Mouse (Mus musculus) heart, embryonic 16.5 days (tissue): ENCODE measurements around the gene Fhl3. TPM values are rescaled to one million over a fixed set of nuclear protein-coding genes. Genes with fewer than 3 reads are reported as not detected.
"Not testable (repeated sequence)": the region's sequence is repeated elsewhere in the genome, so short reads cannot be mapped to it uniquely, and the experiment has no call there.

ENCODE experiments used
- ATAC-seq: fragments of 200-750 bp; cut with Nextera tagmentation; replicated peaks from 2 replicates; pipeline ENCODE4 v1.8.0; 2017; ENCODE audit warnings: moderate number of reproducible peaks; ENCODE audit not compliant: insufficient read depth, low FRiP score; ENCODE audit errors: extremely low read depth
- H3K27ac ChIP-seq: fragments of 300-500 bp; sonication (generic); 2 replicates; pipeline ENCODE4 v1.5.1; 2014; ENCODE audit warnings: mild to moderate bottlenecking, low read length, control low read depth, moderate library complexity
- H3K27me3 ChIP-seq: fragments of 300-500 bp; sonication (generic); 2 replicates; pipeline ENCODE4 v1.6.1; 2014; ENCODE audit warnings: low read length, mixed read lengths; ENCODE audit not compliant: control insufficient read depth, insufficient read depth
- H3K36me3 ChIP-seq: fragments of 300-500 bp; sonication (generic); 2 replicates; pipeline ENCODE4 v1.6.1; 2014; ENCODE audit not compliant: control insufficient read depth, insufficient read depth
- H3K4me1 ChIP-seq: fragments of 300-500 bp; sonication (generic); 2 replicates; pipeline ENCODE4 v1.6.1; 2014; ENCODE audit warnings: low read length, mixed read lengths; ENCODE audit not compliant: control insufficient read depth, insufficient read depth
- H3K4me2 ChIP-seq: fragments of 300-500 bp; sonication (generic); 2 replicates; pipeline ENCODE4 v1.6.1; 2014; ENCODE audit warnings: low read depth, mild to moderate bottlenecking, control low read depth, low read length
- H3K4me3 ChIP-seq: fragments of 300-500 bp; sonication (generic); 2 replicates; pipeline ENCODE4 v1.5.1; 2014; ENCODE audit warnings: mild to moderate bottlenecking, control low read depth, low read length
- H3K9ac ChIP-seq: fragments of 300-500 bp; sonication (generic); 2 replicates; pipeline ENCODE4 v1.6.1; 2014; ENCODE audit warnings: low read length, control low read depth
- H3K9me3 ChIP-seq: fragments of 300-500 bp; sonication (generic); replicated peaks from 2 replicates; pipeline ENCODE4 v1.6.1; 2016; ENCODE audit warnings: low read length; ENCODE audit not compliant: control insufficient read depth
- whole genome bisulfite sequencing: fragments of 180-500 bp; shearing (Covaris S2); extraction: QIAGEN DNeasy Blood & Tissue Kit; methylation state at CpG from one replicate; pipeline ENCODE4 v1.1.7; 2014; 5-methylcytosine and 5-hydroxymethylcytosine counted together
- polyA plus RNA-seq: library from polyadenylated mRNA; unstranded; fragments of >200 nt; fragmentation: Nextera tagmentation; extraction: Ambion mirVana; gene quantifications from 2 replicates; pipeline ENCODE4 v1.2.1, GENCODE M21; 2015

Fhl3 gene
- polyA plus RNA-seq, 1 experiment from 2014 or later, result 3.8 TPM

DNA sequence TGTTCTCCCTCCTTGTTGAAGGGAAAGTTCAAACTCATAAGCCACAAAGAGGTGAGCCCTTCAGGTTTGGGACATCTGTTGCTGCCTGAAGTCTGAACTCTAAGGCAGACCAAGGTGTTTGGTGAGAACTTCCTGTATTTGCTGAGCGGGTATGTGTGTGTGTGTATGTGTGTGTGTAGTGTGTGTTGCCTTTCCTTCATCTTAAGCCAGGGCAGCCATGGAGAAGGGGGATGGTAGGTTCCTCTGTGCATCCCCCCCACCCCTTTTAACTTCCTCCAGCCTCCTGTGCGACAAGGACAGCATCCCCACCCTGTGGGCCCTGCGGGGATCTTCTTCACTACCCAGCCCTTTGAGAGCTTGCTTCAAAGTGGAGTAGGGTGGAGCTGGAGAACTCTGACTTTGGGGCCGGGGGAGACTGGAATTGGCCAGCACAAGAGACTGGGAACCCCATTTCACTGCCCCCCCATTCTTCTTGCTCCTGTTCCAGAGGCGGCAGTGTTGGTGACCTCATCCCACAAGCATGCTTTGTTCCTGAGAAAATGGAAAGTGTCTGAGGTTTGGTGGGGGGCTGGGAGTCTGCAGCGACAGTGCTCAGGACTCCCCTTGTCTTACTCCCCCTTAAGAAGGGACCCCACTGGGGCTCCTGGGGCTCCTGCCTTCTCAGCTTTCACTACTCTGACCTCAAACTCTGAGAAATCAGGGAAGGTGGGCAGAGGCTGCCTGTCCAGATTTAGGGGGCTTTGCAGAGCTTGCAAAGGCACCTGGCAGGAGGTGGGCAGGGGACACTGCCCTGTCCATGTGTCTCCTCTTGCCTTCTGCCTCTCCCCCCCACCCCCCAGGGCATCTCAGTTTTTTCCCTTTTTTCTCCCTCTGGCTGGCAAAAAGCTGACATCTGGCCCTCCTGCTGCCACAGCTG is 3.6 kb downstream of the Fhl3 start:
- peak overlapping the region; percentile 64 for H3K9ac ChIP-seq
- H3K9me3 ChIP-seq, result no peaks in the 10 kb centered on the region
- H3K4me3 ChIP-seq, result peak overlapping the region; percentile 7; the same call in 1 of the 2 replicates
- peaks cover 49% of the 10 kb centered on the region for H3K4me1 ChIP-seq
- no peak for ATAC-seq
- WGBS, result 18% methylated on average over 6 of the region's 6 CpGs
- H3K27ac ChIP-seq, result peak overlapping the region; percentile 90
- H3K4me2 ChIP-seq, result peak overlapping the region; percentile 47
- no peaks in the 10 kb centered on the region for H3K27me3 ChIP-seq
- H3K36me3 ChIP-seq, result no peaks in the 10 kb centered on the region

DNA sequence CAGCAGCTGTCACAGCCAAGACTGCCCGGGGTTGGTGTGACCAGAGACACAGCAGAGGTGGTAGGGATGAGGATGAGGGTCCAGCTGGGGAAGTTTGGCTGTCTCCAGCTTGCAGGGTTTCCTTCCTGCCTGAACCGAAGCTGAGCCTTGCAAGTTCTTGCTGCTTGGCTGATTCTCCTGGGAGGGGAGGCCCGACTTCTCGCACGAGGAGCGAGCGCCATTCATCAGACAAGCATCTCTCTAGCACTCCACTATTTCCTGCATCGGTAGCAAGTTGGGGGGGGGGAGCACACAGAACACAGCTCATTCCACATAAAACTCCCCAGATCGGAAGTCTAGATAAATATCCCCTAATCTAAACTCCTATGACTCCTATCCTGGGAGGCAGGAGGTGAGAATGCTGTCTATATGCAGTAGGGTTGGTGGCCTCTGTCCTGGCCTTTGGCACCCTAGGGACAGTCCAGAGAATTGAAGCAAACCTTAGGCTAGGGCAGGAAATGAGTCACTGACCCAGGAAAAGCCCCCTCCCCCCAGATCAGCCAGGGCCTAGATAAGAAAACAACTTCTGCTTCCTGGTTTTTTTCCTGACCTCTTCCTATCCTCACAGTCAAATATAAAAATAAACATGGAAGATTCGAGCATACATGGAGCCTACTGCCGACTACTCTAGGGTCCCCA is 4.4 kb downstream of the Fhl3 start:
- peak overlapping the region; percentile 47 for H3K4me2 ChIP-seq
- 0 out of 2 replicates have a peak, but pooled peaks have one; percentile 1 for ATAC-seq
- H3K4me1 ChIP-seq, result peaks cover 51% of the 10 kb centered on the region
- WGBS, result 23% methylated on average over 11 of the region's 11 CpGs
- H3K27me3 ChIP-seq, result no peaks in the 10 kb centered on the region
- H3K9me3 ChIP-seq, result no peaks in the 10 kb centered on the region
- no peaks in the 10 kb centered on the region for H3K36me3 ChIP-seq
- peak overlapping the region; percentile 90 for H3K27ac ChIP-seq
- H3K9ac ChIP-seq, result peak overlapping the region; percentile 64
- no peak overlapping the region for H3K4me3 ChIP-seq

DNA sequence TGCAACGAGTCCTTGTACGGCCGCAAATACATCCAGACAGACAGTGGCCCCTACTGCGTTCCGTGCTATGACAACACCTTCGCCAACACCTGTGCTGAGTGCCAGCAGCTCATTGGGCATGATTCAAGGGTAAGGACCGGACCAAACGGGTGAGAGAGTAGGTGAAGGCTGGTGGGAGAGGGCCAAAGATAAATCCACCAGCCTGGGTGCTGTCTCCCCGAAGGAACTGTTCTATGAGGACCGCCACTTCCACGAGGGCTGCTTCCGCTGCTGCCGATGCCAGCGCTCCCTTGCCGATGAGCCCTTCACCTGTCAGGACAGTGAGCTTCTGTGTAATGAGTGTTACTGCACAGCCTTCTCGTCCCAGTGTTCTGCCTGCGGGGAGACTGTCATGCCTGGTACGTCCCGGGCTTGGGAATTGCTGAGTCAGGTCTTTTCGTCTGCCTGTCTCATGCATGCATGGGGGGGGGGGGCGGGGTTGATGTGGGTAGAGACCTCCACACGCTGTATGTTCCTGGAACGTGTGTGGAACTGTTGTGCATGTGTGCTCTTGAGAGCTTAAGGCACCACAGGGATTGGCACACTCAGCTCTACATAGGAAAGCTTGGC is 5.3 kb downstream of the Fhl3 start:
- no peaks in the 10 kb centered on the region for H3K27me3 ChIP-seq
- ATAC-seq, result no peak
- H3K4me3 ChIP-seq, result no peak overlapping the region
- H3K9ac ChIP-seq, result no peak overlapping the region
- peaks cover 55% of the 10 kb centered on the region for H3K4me1 ChIP-seq
- H3K4me2 ChIP-seq, result peak overlapping the region; percentile 10; the same call in 1 of the 2 replicates
- no peaks in the 10 kb centered on the region for H3K36me3 ChIP-seq
- H3K27ac ChIP-seq, result peak overlapping the region; percentile 90
- WGBS, result 73% methylated on average over 23 of the region's 23 CpGs
- no peaks in the 10 kb centered on the region for H3K9me3 ChIP-seq

DNA sequence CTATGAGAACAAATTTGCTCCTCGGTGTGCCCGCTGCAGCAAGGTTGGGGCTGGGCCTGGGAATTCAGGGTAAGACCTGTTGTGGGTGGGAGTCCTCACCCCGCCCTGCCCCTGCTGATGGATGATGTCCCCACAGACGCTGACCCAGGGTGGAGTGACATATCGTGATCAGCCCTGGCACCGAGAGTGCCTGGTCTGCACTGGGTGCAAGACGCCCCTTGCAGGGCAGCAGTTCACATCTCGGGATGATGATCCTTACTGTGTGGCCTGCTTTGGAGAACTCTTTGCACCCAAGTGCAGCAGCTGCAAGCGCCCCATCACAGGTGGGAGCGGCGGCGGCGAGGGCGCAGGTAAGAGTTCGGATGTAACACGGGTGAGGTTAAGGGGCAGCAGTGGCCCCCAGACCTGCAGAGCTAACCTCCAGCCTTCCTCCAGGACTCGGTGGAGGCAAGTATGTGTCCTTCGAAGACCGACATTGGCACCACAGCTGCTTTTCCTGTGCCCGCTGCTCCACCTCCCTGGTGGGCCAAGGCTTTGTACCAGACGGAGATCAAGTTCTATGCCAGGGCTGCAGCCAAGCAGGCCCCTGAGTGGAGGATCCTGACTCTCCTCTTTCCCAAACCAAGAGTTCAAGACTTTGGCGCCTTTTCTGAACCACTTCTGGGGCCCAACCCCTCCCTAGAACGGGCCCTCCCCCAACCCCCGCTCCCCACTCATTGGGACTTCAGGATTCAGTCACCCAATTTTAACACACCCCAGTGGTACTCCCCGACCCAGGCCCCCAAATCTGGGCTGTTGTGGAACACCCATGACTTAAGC is 7.1 kb downstream of the Fhl3 start:
- not testable (repeated sequence) for H3K9ac ChIP-seq

DNA sequence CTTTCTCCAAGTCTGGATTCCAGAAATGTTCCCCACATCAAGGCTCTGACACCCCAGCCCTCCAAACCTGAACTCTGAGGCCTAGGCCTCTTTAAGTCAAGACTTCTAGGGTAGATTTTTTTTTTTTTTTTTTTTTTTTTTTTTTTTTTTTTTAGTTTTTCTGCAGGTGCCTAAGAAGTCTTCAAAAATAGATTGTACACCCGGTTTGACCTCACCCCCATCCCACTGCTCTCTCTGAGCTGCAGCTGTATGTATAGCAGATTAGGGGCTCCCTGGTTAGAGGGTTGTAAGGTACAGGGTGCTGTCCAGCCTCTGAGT is 7.7 kb downstream of the Fhl3 start:
- 14% methylated on average over 1 of the region's 1 CpGs for WGBS
- Histone ChIP-seq H3K4me3 (peak overlapping the region; percentile 60), H3K4me2 (peak overlapping the region; percentile 92), H3K4me1 (peaks cover 38% of the 10 kb centered on the region), H3K9ac (peak overlapping the region; percentile 70; the same call in 1 of the 2 replicates), H3K27ac (peak overlapping the region; percentile 96)
- not testable (repeated sequence) for H3K9me3 ChIP-seq, H3K36me3 ChIP-seq, ATAC-seq, H3K27me3 ChIP-seq

More for the DNA sequence above, 7.1 kb downstream of the Fhl3 start:
- Histone ChIP-seq H3K4me1 (peaks cover 41% of the 10 kb centered on the region), H3K27ac (peak overlapping the region; percentile 96)
- not testable (repeated sequence) for H3K4me2 ChIP-seq, H3K36me3 ChIP-seq, ATAC-seq, H3K27me3 ChIP-seq, H3K4me3 ChIP-seq, H3K9me3 ChIP-seq
- 88% methylated on average over 25 of the region's 25 CpGs for WGBS

DNA sequence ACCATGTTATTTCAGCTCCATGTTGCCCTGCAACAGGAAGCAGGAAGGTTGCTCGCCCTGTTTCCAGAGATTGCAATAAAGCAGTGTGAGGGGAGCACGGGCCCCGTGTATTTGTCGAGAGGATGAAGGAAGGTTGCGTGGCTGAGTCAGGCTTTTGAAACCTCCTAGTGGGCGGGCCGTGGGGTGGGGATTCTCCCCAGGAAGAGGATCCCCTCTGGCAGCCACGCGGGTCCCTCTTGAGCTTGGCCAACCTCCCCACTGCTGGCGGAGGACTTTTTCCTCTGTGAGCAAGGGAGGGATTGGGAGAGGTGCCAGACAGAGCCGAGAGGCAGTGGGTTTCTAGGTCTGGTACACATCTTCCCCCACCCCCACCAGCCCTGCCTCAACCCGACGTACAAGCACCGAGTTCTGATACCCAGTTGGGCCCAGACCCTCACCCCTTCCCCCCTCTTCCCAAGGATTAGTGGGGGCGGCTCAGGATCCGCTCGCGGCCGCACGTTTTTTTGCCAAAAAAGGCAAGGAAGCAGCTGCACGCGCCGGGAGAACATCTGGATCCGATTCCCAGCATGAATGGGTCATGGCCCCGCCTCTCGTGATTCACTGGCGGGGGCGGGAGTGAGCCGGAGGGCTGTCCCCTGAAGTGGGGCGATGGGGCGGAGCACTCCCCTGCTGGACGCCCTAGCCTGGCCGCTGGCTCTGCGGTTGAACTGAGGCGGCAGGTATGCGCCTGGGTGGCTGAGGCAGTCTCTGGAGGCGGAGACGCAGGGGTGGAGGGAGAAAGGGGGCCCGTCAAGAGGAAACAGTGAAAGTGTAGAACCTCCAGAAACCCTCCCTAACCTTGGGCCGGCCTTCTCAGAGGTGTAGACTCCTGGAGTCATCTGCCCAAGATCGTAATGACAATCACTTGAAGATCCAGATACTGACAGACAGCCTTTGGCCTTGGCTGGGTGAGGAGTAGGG is 8.3 kb downstream of the Fhl3 start:
- peaks cover 31% of the 10 kb centered on the region for H3K4me1 ChIP-seq
- no peaks in the 10 kb centered on the region for H3K27me3 ChIP-seq
- H3K4me2 ChIP-seq, result peak overlapping the region; percentile 92
- peak overlapping the region; percentile 70 for H3K9ac ChIP-seq
- no peaks in the 10 kb centered on the region for H3K9me3 ChIP-seq
- H3K36me3 ChIP-seq, result no peaks in the 10 kb centered on the region
- peak overlapping the region; percentile 96 for H3K27ac ChIP-seq
- peak; percentile 85 for ATAC-seq
- peak overlapping the region; percentile 60 for H3K4me3 ChIP-seq
- 2% methylated on average over 41 of the region's 41 CpGs for WGBS

DNA sequence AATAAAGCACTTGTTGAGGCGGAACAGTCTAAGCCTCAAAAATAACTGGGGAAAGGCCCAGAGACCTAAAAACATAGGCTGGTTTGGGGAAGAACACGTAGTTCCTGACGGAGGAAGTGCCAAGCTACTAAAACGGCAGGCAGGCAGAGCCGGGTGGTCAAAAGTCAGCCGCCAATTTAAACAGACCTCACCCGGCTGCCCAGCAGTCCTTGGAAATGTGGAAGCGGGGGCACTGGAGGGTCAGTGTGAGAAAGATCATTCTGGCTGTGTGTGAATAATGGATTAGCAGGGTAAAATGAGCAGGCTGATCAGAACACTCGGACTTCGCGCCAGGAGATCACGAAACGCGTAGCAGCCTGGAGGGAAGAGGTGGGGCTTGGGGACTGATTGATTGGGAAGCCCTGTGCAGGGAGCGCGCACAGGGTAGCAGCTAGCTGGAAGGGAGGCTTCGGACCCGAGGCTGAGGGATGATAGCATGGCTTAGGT is 9.5 kb downstream of the Fhl3 start:
- Histone ChIP-seq H3K9me3 (no peaks in the 10 kb centered on the region), H3K4me2 (peak overlapping the region; percentile 92), H3K36me3 (no peaks in the 10 kb centered on the region), H3K27ac (peak overlapping the region; percentile 96), H3K27me3 (no peaks in the 10 kb centered on the region), H3K4me1 (peaks cover 23% of the 10 kb centered on the region), H3K4me3 (peak overlapping the region; percentile 34), H3K9ac (peak overlapping the region; percentile 51)
- ATAC-seq, result no peak
- WGBS, result 5% methylated on average over 18 of the region's 18 CpGs
